Mouse (Mus musculus): ENCODE results near the gene Igsf3.

The Igsf3 gene

GRCm38 (mm10) chr3:101502086-101502760 lies 125.3 kb downstream of the Igsf3 start:
- DNase-seq (ENCODE audit: low spot score): no peak

- DNase-seq (ENCODE audit: low spot score): peak; percentile 81
These were observed 129.3 kb downstream of the Igsf3 start for GRCm38 (mm10) chr3:101506179-101506578.

- DNase-seq (ENCODE audit: low spot score): peak; percentile 79
These were observed 130.3 kb downstream of the Igsf3 start for GRCm38 (mm10) chr3:101506970-101507702.

GRCm38 (mm10) chr3:101507766-101508165 lies 130.9 kb downstream of the Igsf3 start:
- no peak for DNase-seq (ENCODE audit: low spot score)

DNA sequence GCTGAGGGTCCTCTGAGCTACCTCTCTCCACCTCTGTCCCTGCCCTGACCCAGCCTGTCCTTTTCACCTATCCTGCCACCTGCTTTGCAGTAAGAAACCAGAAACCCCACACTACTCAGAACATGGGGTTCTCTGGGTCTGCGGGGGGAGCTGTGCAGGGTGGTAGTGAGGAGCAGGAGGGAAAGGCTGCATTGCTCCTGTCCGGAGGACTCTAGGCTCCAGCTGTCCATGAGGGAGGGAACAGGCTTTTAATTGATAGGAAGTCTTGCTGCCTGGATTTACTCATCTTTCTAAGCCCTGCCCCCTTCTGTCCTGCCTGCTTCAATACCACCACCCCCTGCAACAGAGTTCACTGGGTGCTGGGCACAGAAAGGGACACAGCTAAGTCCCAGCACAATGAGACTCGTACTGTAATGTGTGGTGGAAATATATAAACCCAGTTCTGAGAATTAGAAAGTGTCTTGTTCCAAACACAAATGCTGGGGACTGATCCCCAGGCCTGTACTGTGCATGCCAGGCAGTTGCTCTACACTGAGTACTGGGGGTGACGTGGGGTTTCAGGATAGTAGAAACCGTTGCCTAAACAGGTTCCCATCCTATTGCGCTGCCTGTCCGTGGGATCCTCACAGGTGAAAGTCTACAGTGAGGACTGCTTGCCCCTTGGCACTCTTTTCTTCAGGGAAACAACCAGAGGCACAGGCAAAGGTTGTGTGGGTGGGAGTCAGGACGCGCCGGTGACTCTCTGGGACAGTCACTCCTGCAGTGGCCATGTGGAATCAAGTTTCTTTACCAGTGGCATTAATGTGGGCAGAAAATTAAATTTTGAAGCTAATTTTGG lies 133.0 kb downstream of the Igsf3 start:
- DNase-seq (ENCODE audit: low spot score): no peak

DNA sequence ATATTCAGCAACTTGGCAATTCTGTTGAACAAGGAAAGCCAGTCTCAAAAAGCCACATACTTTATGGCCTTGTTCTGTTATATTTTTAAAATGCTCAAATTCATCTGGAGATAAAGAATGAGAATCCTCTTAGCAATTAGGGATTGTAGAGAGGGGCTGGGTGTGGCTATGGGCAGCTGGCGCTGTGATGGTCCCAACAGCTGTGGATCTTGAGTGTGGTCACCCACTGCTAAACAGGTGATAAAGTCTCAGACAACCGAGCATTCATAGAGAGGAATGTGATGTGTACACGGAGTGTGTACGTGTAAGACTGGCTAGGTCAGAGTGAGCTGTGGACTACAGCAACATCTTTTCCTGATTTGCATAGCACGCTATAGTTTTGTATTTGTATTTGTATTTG lies 133.7 kb downstream of the Igsf3 start:
- no peak for DNase-seq (ENCODE audit: low spot score)

Data from testis, postnatal 14 days (tissue).